Mouse (Mus musculus): ENCODE results near the gene Usp21. TPM values are rescaled to one million over a fixed set of nuclear protein-coding genes. Genes with fewer than 3 reads are reported as not detected.

The Usp21 gene
- polyA plus RNA-seq, 1 experiment from 2014 or later, result 110 TPM

DNA sequence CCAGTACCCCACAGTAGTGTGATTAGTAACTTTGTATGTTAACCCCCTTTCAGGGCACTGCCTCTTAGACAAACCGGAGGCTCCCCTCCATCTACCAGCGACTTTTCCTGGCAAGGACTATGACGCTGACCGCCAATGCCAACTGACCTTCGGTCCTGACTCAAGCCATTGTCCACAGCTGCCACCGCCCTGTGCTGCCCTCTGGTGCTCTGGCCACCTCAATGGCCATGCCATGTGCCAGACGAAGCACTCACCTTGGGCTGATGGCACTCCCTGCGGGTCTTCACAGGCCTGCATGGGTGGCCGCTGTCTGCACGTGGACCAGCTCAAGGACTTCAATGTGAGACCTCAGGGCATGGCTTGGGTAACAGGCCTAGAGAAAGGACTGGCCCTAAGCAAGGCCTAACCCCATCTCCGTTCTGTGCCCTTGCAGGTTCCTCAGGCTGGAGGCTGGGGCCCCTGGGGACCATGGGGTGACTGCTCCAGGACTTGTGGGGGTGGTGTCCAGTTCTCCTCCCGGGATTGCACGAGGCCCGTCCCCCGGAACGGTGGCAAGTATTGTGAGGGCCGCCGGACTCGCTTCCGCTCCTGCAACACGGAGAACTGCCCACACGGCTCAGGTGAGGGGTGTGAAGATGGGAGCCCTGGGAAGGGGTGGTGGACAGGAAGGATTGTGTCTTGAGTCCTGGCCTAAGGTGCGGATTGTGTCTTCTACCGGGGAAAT, 31.5 kb downstream of the Usp21 start:
- Histone ChIP-seq H3K36me3 (ENCODE audit: control insufficient read depth, insufficient read depth, low read length) (no peaks in the 10 kb centered on the region; the same call in 1 of the 2 replicates), H3K27ac (ENCODE audit: low read depth, low read length) (no peak overlapping the region)
- 90% methylated on average over 24 of the region's 24 CpGs for WGBS

DNA sequence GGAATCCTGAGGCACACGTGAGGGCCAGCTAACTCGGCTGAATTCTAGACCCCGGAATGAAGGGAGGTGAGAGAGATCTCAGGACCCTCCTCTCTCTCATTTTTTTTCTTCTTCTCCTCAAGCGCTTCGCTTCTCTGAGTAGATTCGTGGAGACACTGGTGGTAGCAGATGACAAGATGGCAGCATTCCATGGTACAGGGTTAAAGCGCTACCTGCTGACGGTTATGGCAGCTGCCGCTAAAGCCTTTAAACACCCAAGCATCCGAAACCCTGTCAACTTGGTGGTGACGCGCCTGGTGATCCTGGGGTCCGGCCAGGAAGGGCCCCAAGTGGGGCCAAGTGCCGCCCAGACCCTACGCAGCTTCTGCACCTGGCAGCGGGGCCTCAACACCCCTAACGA, 35.4 kb downstream of the Usp21 start:
- peak overlapping the region; percentile 25; the same call in 1 of the 2 replicates for H3K27ac ChIP-seq (ENCODE audit: low read depth, low read length)
- H3K4me1 ChIP-seq (replicated peaks; ENCODE audit: control insufficient read depth, insufficient read depth, low read length), result peaks cover 27% of the 10 kb centered on the region

More for the DNA sequence above, 31.5 kb downstream of the Usp21 start:
- H3K4me2 ChIP-seq (ENCODE audit: low read depth, low read length, severe bottlenecking), result no peak overlapping the region
- H3K9ac ChIP-seq (ENCODE audit: low read length), result no peak overlapping the region
- ATAC-seq (replicated peaks; ENCODE audit: low FRiP score) (no peak), DNase-seq (ENCODE audit: low spot score) (no peak)
- H3K9me3 ChIP-seq (ENCODE audit: control insufficient read depth, low read length), result no peaks in the 10 kb centered on the region
- H3K4me1 ChIP-seq (replicated peaks; ENCODE audit: control insufficient read depth, insufficient read depth, low read length), result peaks cover 10% of the 10 kb centered on the region; the same call in 1 of the 2 replicates
- H3K27me3 ChIP-seq (ENCODE audit: control insufficient read depth, insufficient read depth, low read length), result no peaks in the 10 kb centered on the region
- no peak overlapping the region for H3K4me3 ChIP-seq (ENCODE audit: low read depth, low read length)

DNA sequence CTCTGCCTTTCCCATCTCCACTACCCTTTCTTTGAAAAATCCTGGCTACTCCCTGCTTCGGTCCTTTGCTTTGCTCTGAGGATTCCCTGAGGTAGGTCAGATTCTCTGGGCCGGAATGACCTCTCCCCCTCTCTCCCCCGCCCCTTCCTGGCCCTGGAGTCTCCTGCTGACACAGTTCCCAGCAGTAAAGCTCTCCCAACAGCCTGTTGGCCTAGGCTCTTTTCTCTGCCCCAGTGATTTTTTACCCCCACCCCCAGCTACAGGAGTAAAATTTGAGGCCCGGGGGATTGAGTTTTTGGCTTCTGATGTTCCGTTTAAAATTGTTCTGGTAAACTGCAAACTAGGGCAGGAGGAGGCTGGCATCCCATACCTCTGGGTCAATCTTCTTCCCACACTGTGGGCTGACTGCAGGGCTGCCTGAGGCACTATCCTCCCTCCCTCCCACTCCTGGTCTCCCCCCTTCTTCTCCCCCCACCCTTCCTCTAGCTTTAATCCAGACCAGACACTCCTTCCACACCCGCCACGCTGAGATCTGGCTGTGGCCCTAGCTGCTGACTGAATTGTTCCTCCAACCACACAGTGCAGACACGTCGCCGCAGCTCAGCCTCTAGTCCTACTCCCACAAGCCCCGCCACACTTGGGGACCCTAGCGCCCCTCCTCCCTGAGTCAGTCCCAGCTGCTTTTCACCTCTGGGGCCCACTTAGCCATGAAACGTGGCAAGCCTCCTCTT, 36.0 kb downstream of the Usp21 start:
- peak; percentile 65 for DNase-seq (ENCODE audit: low spot score)
- Histone ChIP-seq H3K4me3 (ENCODE audit: low read depth, low read length) (peak overlapping the region; percentile 20; the same call in 1 of the 2 replicates), H3K9ac (ENCODE audit: low read length) (peak overlapping the region; percentile 30), H3K27ac (ENCODE audit: low read depth, low read length) (no peak overlapping the region), H3K27me3 (ENCODE audit: control insufficient read depth, insufficient read depth, low read length) (no peaks in the 10 kb centered on the region), H3K4me1 (replicated peaks; ENCODE audit: control insufficient read depth, insufficient read depth, low read length) (peaks cover 28% of the 10 kb centered on the region), H3K36me3 (ENCODE audit: control insufficient read depth, insufficient read depth, low read length) (no peaks in the 10 kb centered on the region; the same call in 1 of the 2 replicates), H3K4me2 (ENCODE audit: low read depth, low read length, severe bottlenecking) (peak overlapping the region; percentile 47), H3K9me3 (ENCODE audit: control insufficient read depth, low read length) (no peaks in the 10 kb centered on the region)
- no peak for ATAC-seq (replicated peaks; ENCODE audit: low FRiP score)
- WGBS, result 6% methylated on average over 13 of the region's 13 CpGs

More for the DNA sequence above, 35.4 kb downstream of the Usp21 start:
- Histone ChIP-seq H3K36me3 (ENCODE audit: control insufficient read depth, insufficient read depth, low read length) (no peaks in the 10 kb centered on the region; the same call in 1 of the 2 replicates), H3K9ac (ENCODE audit: low read length) (no peak overlapping the region; the same call in 1 of the 2 replicates), H3K9me3 (ENCODE audit: control insufficient read depth, low read length) (no peaks in the 10 kb centered on the region), H3K4me2 (ENCODE audit: low read depth, low read length, severe bottlenecking) (peak overlapping the region; percentile 47; the same call in 1 of the 2 replicates), H3K4me3 (ENCODE audit: low read depth, low read length) (no peak overlapping the region), H3K27me3 (ENCODE audit: control insufficient read depth, insufficient read depth, low read length) (no peaks in the 10 kb centered on the region)
- WGBS, result 46% methylated on average over 17 of the region's 17 CpGs
- ATAC-seq (replicated peaks; ENCODE audit: low FRiP score), result no peak
- no peak for DNase-seq (ENCODE audit: low spot score)

DNA sequence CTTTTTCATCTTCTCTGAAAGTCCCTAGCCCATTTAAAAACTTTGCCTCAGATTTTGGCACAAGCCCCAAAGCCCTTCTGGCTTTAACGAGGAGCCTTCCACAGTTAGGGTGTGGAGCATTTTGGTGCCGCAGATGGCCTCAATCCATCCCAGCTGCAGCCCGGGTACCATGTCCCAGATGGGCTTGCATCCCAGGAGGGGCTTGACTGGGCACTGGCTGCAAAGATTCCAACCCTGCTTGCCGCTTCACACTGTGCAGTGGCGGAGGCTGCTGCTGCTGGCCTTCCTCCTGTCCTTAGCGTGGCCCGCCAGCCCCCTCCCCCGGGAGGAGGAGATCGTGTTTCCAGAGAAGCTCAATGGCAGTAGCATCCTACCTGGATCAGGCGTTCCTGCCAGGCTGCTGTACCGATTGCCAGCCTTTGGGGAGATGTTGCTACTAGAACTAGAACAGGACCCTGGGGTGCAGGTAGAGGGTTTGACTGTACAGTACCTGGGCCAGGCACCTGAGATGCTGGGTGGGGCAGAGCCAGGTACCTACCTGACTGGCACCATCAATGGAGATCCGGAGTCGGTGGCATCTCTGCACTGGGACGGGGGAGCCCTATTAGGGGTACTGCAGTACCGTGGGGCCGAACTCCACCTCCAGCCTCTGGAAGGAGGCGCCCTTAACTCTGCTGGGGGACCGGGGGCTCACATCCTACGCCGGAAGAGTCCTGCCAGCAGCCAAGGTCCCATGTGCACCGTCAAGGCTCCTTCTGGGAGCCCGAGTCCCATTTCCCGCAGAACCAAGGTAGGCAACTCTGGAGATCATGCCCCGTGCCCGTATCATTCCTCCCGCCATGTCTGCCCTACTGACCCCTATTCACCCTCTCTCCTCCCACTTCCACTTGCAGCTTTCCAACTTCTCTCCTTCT, 36.9 kb downstream of the Usp21 start, which contains the start of gene Ndufs2:
Gene Ndufs2 (minus strand): TSS at position 709 of the 914 bp plus-strand sequence.
- Histone ChIP-seq H3K4me1 (replicated peaks; ENCODE audit: control insufficient read depth, insufficient read depth, low read length) (peaks cover 29% of the 10 kb centered on the region), H3K27ac (ENCODE audit: low read depth, low read length) (no peak within 1 kb of the TSS), H3K36me3 (ENCODE audit: control insufficient read depth, insufficient read depth, low read length) (no peaks in the 10 kb centered on the region), H3K27me3 (ENCODE audit: control insufficient read depth, insufficient read depth, low read length) (no peaks in the 10 kb centered on the region), H3K4me3 (ENCODE audit: low read depth, low read length) (peak within 1 kb of the TSS; percentile 20), H3K9ac (ENCODE audit: low read length) (peak within 1 kb of the TSS; percentile 30), H3K4me2 (ENCODE audit: low read depth, low read length, severe bottlenecking) (peak within 1 kb of the TSS; percentile 47), H3K9me3 (ENCODE audit: control insufficient read depth, low read length) (no peaks in the 10 kb centered on the region)
- 15% methylated on average over 26 of the region's 26 CpGs for WGBS
- no peak for ATAC-seq (replicated peaks; ENCODE audit: low FRiP score)
- DNase-seq (ENCODE audit: low spot score), result peak; percentile 65

DNA sequence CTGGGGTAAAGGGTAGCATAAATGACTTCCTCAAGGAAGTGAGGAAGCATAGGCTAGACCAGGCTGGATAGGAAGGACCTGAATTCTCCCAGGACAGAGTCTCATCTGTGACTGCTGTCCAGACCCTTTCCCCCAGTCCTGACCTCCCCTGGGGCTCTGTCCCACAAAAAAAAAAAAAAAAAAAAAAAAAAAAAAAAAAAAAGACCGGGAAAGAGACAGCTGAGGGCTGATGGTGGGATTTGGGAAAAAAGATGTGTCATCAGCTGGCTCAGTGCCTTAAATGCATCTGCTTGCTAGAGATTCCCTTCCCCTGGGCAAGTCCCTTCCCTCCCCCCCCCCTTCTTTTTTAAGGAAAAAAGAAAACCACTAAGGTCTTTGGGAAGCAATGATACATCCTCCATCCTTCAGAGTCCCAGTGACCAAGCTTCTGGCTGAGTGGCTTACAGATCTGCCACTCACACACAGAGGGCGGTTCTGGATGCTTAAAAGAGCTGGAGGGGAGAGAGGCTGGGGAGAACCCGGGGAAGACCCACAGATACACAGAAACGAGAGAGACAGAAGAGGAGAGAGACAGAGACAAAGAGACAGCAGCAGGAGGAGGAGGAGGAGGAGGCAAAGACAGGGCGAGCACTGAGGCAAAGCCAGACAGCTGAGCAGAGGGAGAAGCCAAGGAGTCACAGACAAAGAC, 37.7 kb downstream of the Usp21 start, which contains the start of gene Adamts4:
Gene Adamts4 (plus strand): TSS at position 509 of the 688 bp plus-strand sequence.
- 6% methylated on average over 4 of the region's 5 CpGs for WGBS
- no peak within 1 kb of the TSS for H3K27ac ChIP-seq (ENCODE audit: low read depth, low read length)
- peak within 1 kb of the TSS; percentile 30 for H3K9ac ChIP-seq (ENCODE audit: low read length)
- H3K4me2 ChIP-seq (ENCODE audit: low read depth, low read length, severe bottlenecking), result peak within 1 kb of the TSS; percentile 47
- H3K4me3 ChIP-seq (ENCODE audit: low read depth, low read length), result peak within 1 kb of the TSS; percentile 20
- H3K27me3 ChIP-seq (ENCODE audit: control insufficient read depth, insufficient read depth, low read length), result no peaks in the 10 kb centered on the region
- H3K36me3 ChIP-seq (ENCODE audit: control insufficient read depth, insufficient read depth, low read length), result no peaks in the 10 kb centered on the region
- H3K4me1 ChIP-seq (replicated peaks; ENCODE audit: control insufficient read depth, insufficient read depth, low read length), result peaks cover 32% of the 10 kb centered on the region
- DNase-seq (ENCODE audit: low spot score) (peak; percentile 65), ATAC-seq (replicated peaks; ENCODE audit: low FRiP score) (no peak)
- H3K9me3 ChIP-seq (ENCODE audit: control insufficient read depth, low read length), result no peaks in the 10 kb centered on the region

DNA sequence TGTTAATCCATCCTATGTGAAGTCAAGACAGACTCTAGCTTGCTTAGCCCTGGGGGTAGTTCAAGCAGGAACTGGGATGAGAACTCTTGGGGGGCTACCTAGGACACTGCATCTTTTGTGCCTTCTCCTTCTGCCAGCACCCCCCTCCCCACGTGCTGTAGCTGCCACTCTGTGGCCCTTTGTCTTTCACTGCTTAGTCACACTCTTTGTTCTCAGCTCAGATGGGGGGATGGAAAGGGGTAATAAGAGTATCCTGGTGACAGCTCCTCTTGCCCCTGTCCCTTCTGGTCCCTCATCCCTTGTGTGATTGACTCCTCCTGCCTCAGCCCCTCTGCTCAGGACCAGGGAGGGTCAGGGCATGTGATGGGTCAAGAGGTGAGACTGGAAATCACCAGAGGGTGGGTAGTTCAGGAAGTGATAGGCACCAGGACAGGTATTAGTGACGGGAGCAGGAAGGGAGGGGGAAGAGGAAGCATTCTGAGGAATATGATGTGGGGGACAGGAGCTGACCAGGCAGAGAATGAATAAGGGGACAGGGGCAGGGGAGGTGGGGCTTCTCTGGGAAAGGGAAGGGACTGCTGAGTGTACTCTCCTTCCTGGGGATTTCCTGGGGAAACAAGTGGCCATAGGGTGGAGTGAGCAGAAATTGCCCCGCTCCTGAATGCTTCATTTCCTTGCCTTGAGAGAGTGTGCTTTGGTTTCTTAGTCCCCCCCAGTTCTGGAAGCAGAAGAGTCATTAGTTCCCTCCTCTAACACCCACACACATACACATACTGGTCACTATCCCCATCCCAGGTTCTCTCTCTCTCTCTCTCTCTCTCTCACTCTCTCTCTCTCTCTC, 39.2 kb downstream of the Usp21 start:
- Histone ChIP-seq H3K27ac (ENCODE audit: low read depth, low read length) (0 out of 2 replicates have a peak overlapping the region, but pooled peaks have one; percentile 37), H3K9ac (ENCODE audit: low read length) (no peak overlapping the region; the same call in 1 of the 2 replicates), H3K27me3 (ENCODE audit: control insufficient read depth, insufficient read depth, low read length) (no peaks in the 10 kb centered on the region), H3K36me3 (ENCODE audit: control insufficient read depth, insufficient read depth, low read length) (no peaks in the 10 kb centered on the region), H3K9me3 (ENCODE audit: control insufficient read depth, low read length) (no peaks in the 10 kb centered on the region), H3K4me2 (ENCODE audit: low read depth, low read length, severe bottlenecking) (no peak overlapping the region; the same call in 1 of the 2 replicates), H3K4me3 (ENCODE audit: low read depth, low read length) (no peak overlapping the region), H3K4me1 (replicated peaks; ENCODE audit: control insufficient read depth, insufficient read depth, low read length) (peaks cover 32% of the 10 kb centered on the region)
- 42% methylated on average over 3 of the region's 3 CpGs for WGBS
- DNase-seq (ENCODE audit: low spot score) (no peak), ATAC-seq (replicated peaks; ENCODE audit: low FRiP score) (no peak)

DNA sequence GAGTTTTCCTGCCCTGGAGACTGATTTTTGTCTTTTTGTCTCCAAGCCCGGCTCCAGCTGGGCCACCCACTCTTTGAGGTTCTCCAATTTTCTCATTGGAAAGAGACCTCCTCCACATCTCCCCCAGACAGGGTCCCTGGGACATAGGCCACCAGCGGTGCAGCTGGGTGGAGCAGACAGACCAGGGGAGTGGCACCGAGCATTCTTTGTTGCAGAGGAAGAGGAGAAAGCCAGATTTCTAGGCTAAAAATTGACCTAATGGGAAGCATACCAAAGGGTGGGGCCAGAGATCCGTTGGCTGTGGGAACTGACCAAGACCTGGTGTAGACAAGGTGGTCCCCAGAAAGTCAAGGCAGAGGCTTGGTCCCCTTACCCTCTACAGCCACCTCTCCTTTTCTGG, 39.9 kb downstream of the Usp21 start:
- H3K4me2 ChIP-seq (ENCODE audit: low read depth, low read length, severe bottlenecking), result peak overlapping the region; percentile 50
- no peak overlapping the region for H3K4me3 ChIP-seq (ENCODE audit: low read depth, low read length)
- H3K9me3 ChIP-seq (ENCODE audit: control insufficient read depth, low read length), result no peaks in the 10 kb centered on the region
- H3K4me1 ChIP-seq (replicated peaks; ENCODE audit: control insufficient read depth, insufficient read depth, low read length), result peaks cover 32% of the 10 kb centered on the region
- no peak for ATAC-seq (replicated peaks; ENCODE audit: low FRiP score)
- H3K36me3 ChIP-seq (ENCODE audit: control insufficient read depth, insufficient read depth, low read length), result no peaks in the 10 kb centered on the region
- DNase-seq (ENCODE audit: low spot score), result no peak
- H3K9ac ChIP-seq (ENCODE audit: low read length), result peak overlapping the region; percentile 8; the same call in 1 of the 2 replicates
- 28% methylated on average over 4 of the region's 4 CpGs for WGBS
- H3K27me3 ChIP-seq (ENCODE audit: control insufficient read depth, insufficient read depth, low read length), result no peaks in the 10 kb centered on the region
- H3K27ac ChIP-seq (ENCODE audit: low read depth, low read length), result peak overlapping the region; percentile 63
